22 mouse cellular contexts compared by ENCODE assay signal in the genomic region with DNA sequence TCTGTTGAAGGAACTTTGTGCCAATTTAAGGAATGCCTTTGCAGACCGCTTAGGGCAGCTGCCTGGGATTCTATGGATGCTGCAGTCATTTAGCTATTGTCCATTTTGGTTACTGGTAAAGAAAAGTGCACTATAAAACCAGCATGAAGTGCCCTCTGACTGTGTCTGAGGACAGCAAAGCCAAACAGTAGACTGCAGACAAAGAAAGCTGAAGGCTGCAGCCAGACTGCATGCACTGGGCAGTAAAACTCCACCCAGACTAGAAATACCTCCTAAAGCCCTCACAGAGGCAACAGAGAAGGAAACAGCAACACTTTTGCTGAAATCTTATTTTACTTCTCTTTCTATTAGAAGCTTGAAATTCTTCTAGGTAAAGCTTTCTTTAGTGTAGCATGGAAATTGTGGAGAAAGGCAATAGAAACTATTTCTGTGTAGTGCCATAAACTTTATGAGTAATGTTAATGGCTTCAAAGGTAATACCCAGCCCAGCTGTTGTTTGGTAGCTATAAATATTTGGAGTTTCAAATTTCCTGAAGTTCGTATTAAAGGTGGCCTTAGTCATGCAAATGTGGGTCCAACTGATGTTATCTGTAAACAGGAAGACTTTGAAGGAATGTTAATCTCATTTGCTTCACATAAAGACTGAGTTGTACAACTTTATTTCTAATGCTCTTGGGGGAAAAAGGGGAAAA.
A peak's percentile ranks its signal among the peaks of the same experiment; 100 is the strongest.
DNase-seq lines count a peak whose midpoint lies in the region; ATAC-seq and TF ChIP-seq lines count a peak whose summit lies in the region.
"Had no signal": no experiment of that assay in that cellular context is flagged by ENCODE, and none has a peak within 500 bp of the region (broad histone marks: within the 10 kb centered on the region; RNA-seq: fewer than 3 reads in every experiment).

No protein-coding gene starts in this region.

- no peak for ATAC-seq in kidney, embryonic 14.5 days (ENCODE audit: low FRiP score, low TSS enrichment)
- ATAC-seq in lung, postnatal 0 days = no peak
- ATAC-seq: forebrain, embryonic 16.5 days had no signal

- no peak for DNase-seq in kidney, postnatal 4 days
- DNase-seq in lung, postnatal 0 days (ENCODE audit: low spot score) = no peak
- DNase-seq in lung, postnatal 10 days = no peak
- DNase-seq in limb, embryonic 10.5 days (ENCODE audit: low spot score) = no peak
- DNase-seq in right cerebral cortex, postnatal 10 days (ENCODE audit: low spot score in 2 of 2) = no peak
- DNase-seq in left cerebral cortex, postnatal 14 days (ENCODE audit: low spot score in 2 of 2) = no peak
- DNase-seq: adrenal gland, adult 2 months; adrenal gland, postnatal 25 days; cerebellum, adult 18-20 months; cerebellum, adult 9-11 months; cerebellum, postnatal 36 days; gastrocnemius, postnatal 10 days; heart, adult 18-20 months; heart, postnatal 36 days had no signal

- no peak overlapping the region for H3K4me2 ChIP-seq in kidney, embryonic 14.5 days (replicated peaks; ENCODE audit: low read depth, low read length)
- H3K4me2 ChIP-seq in lung, postnatal 0 days (replicated peaks; ENCODE audit: low read depth, low read length) = no peak overlapping the region
- H3K4me2 ChIP-seq in myocyte (ENCODE audit: low read depth) = peak overlapping the region; percentile 16
- H3K4me2 ChIP-seq: embryonic facial prominence, embryonic 13.5 days; forebrain, embryonic 12.5 days; heart, embryonic 15.5 days had no signal

- intact Hi-C loops in left cerebral cortex, postnatal 14 days (cut with DNase I) = no loop called here

- no peak overlapping the region for H3K9ac ChIP-seq in kidney, embryonic 14.5 days (ENCODE audit: low read depth, low read length)
- H3K9ac ChIP-seq in lung, postnatal 0 days (replicated peaks; ENCODE audit: low read depth) = no peak overlapping the region
- H3K9ac ChIP-seq: embryonic facial prominence, embryonic 13.5 days; forebrain, embryonic 12.5 days; heart, embryonic 15.5 days had no signal

- TF ChIP-seq EP300 in lung, postnatal 0 days (IDR thresholded peaks at IDR 0.05) = peak; percentile 49; the same call in 1 of the 2 replicates

- peaks cover 4% of the 10 kb centered on the region; the same call in 1 of the 2 replicates for H3K36me3 ChIP-seq in kidney, embryonic 14.5 days (ENCODE audit: control insufficient read depth, insufficient read depth, low read length)
- H3K36me3 ChIP-seq in lung, postnatal 0 days (ENCODE audit: insufficient read depth, low read length) = no peaks in the 10 kb centered on the region
- H3K36me3 ChIP-seq in limb, embryonic 10.5 days = peaks cover 6% of the 10 kb centered on the region; the same call in 1 of the 2 replicates
- peaks cover 3% of the 10 kb centered on the region for H3K36me3 ChIP-seq in myocyte (ENCODE audit: control insufficient read depth, insufficient read depth)
- H3K36me3 ChIP-seq: heart, embryonic 15.5 days had no signal

- no peaks in the 10 kb centered on the region for H3K4me1 ChIP-seq in kidney, embryonic 14.5 days (ENCODE audit: control insufficient read depth, insufficient read depth, low read length)
- H3K4me1 ChIP-seq in lung, postnatal 0 days (ENCODE audit: insufficient read depth, low read depth, low read length) = no peaks in the 10 kb centered on the region; the same call in 1 of the 2 replicates
- H3K4me1 ChIP-seq in limb, embryonic 10.5 days = no peaks in the 10 kb centered on the region
- H3K4me1 ChIP-seq: forebrain, embryonic 12.5 days had no signal

- no peaks in the 10 kb centered on the region for H3K27me3 ChIP-seq in kidney, embryonic 14.5 days (ENCODE audit: control insufficient read depth, insufficient read depth, low read length)
- no peaks in the 10 kb centered on the region for H3K27me3 ChIP-seq in lung, postnatal 0 days (replicated peaks; ENCODE audit: insufficient read depth, low read length)
- no peaks in the 10 kb centered on the region for H3K27me3 ChIP-seq in limb, embryonic 10.5 days (ENCODE audit: low read depth, poor library complexity, severe bottlenecking)
- H3K27me3 ChIP-seq in myocyte (ENCODE audit: control insufficient read depth, insufficient read depth, insufficient read length) = no peaks in the 10 kb centered on the region
- H3K27me3 ChIP-seq: CH12.LX; embryonic facial prominence, embryonic 13.5 days; forebrain, embryonic 12.5 days; heart, embryonic 15.5 days had no signal

- 57% methylated on average over 2 of the region's 2 CpGs for WGBS in kidney, embryonic 14.5 days
- 65% methylated on average over 2 of the region's 2 CpGs for WGBS in lung, postnatal 0 days
- WGBS in limb, embryonic 10.5 days = 67% methylated on average over 2 of the region's 2 CpGs

- no peak for TF ChIP-seq POLR2A in myocyte (IDR thresholded peaks at IDR 0.05; ENCODE audit: insufficient read length, low read depth)

- no peak overlapping the region for H3ac ChIP-seq in myocyte (ENCODE audit: control insufficient read depth, insufficient read length)

- no peak overlapping the region for H3K4me3 ChIP-seq in kidney, embryonic 14.5 days (ENCODE audit: low read length)
- no peak overlapping the region for H3K4me3 ChIP-seq in lung, postnatal 0 days (ENCODE audit: low read depth, low read length)
- no peak overlapping the region for H3K4me3 ChIP-seq in limb, embryonic 10.5 days
- no peak overlapping the region for H3K4me3 ChIP-seq in myocyte
- H3K4me3 ChIP-seq: embryonic facial prominence, embryonic 13.5 days; forebrain, embryonic 12.5 days; heart, embryonic 10.5 days; heart, embryonic 15.5 days had no signal

- no peak for TF ChIP-seq CTCF in lung, postnatal 0 days (IDR thresholded peaks at IDR 0.05)

- no peaks in the 10 kb centered on the region for H3K9me3 ChIP-seq in kidney, embryonic 14.5 days (ENCODE audit: control insufficient read depth, low read length)
- no peaks in the 10 kb centered on the region for H3K9me3 ChIP-seq in lung, postnatal 0 days (ENCODE audit: low read length)
- no peaks in the 10 kb centered on the region for H3K9me3 ChIP-seq in limb, embryonic 10.5 days (replicated peaks)
- H3K9me3 ChIP-seq: embryonic facial prominence, embryonic 13.5 days; forebrain, embryonic 12.5 days; heart, embryonic 10.5 days; heart, embryonic 15.5 days had no signal

- 0 out of 2 replicates have a peak overlapping the region, but pooled peaks have one; percentile 17 for H3K27ac ChIP-seq in kidney, embryonic 14.5 days (ENCODE audit: low read depth, low read length)
- H3K27ac ChIP-seq in lung, postnatal 0 days (ENCODE audit: low read length) = no peak overlapping the region
- H3K27ac ChIP-seq in limb, embryonic 10.5 days = 0 out of 2 replicates have a peak overlapping the region, but pooled peaks have one; percentile 15
- H3K27ac ChIP-seq: embryonic facial prominence, embryonic 13.5 days; forebrain, embryonic 12.5 days; heart, embryonic 10.5 days; heart, embryonic 15.5 days had no signal

- no peaks in the 10 kb centered on the region for H3K79me2 ChIP-seq in myocyte (ENCODE audit: control insufficient read depth, insufficient read depth)

TF ChIP-seq in myocyte, 11 proteins besides CTCF, POLR2A, EP300 and RAD21:
- TF ChIP-seq MYOG (IDR thresholded peaks at IDR 0.05; ENCODE audit: control insufficient read depth in 1 of 3, insufficient read depth in 1 of 3, insufficient read length in 2 of 3, low read depth in 2 of 3) (peak in 1 of 3 experiments; percentile 47), MYOD1 (IDR thresholded peaks at IDR 0.05; ENCODE audit: control insufficient read depth in 1 of 3, insufficient read length in 2 of 3, low read depth in 2 of 3) (peak in 2 of 3 experiments; percentile 10 to 34), E2F4 (IDR thresholded peaks at IDR 0.05; ENCODE audit: insufficient read depth) (no peak), TCF12 (IDR thresholded peaks at IDR 0.05; ENCODE audit: insufficient read depth, poor library complexity, severe bottlenecking) (no peak), SRF (IDR thresholded peaks at IDR 0.05; ENCODE audit: control insufficient read depth, insufficient read length, low read depth) (no peak)
